Mouse (Mus musculus): ENCODE results near the gene Cdc14b. TPM values are rescaled to one million over a fixed set of nuclear protein-coding genes. Genes with fewer than 3 reads are reported as not detected.
A peak's percentile ranks its signal among the peaks of the same experiment; 100 is the strongest.

The Cdc14b gene
- total and polyA plus RNA-seq, 2 experiments from 2014 or later = 2.3 to 5.5 TPM

GRCm38 (mm10) chr13:64248775-64249524, 26.1 kb downstream of the Cdc14b start:
- Histone ChIP-seq H3K27ac (no peak overlapping the region), H3K27me3 (ENCODE audit: insufficient read depth, low read length) (no peaks in the 10 kb centered on the region), H3K9me3 (ENCODE audit: low read length) (no peaks in the 10 kb centered on the region), H3K36me3 (ENCODE audit: insufficient read depth, low read length) (no peaks in the 10 kb centered on the region), H3K4me2 (ENCODE audit: low read depth, low read length) (peak overlapping the region; percentile 87), H3K4me3 (ENCODE audit: low read length) (peak overlapping the region; percentile 43), H3K4me1 (ENCODE audit: insufficient read depth, low read length) (0 out of 2 replicates have a peak, but pooled peaks cover 3% of the 10 kb centered on the region), H3K9ac (replicated peaks; ENCODE audit: low read length) (peak overlapping the region; percentile 39)
- ATAC-seq (peak; percentile 84), DNase-seq (ENCODE audit: low spot score) (peak; percentile 75)
- WGBS = 7% methylated on average over 22 of the region's 22 CpGs
- TF ChIP-seq CTCF (IDR thresholded peaks at IDR 0.05; ENCODE audit: low read depth) = peak; percentile 91

GRCm38 (mm10) chr13:64248161-64248774, 26.8 kb downstream of the Cdc14b start:
- 0 out of 2 replicates have a peak, but pooled peaks cover 3% of the 10 kb centered on the region for H3K4me1 ChIP-seq (ENCODE audit: insufficient read depth, low read length)
- H3K9ac ChIP-seq (replicated peaks; ENCODE audit: low read length) = peak overlapping the region; percentile 39
- no peak for TF ChIP-seq CTCF (IDR thresholded peaks at IDR 0.05; ENCODE audit: low read depth)
- H3K9me3 ChIP-seq (ENCODE audit: low read length) = no peaks in the 10 kb centered on the region
- no peaks in the 10 kb centered on the region for H3K36me3 ChIP-seq (ENCODE audit: insufficient read depth, low read length)
- 2% methylated on average over 24 of the region's 24 CpGs for WGBS
- H3K27ac ChIP-seq = no peak overlapping the region
- no peaks in the 10 kb centered on the region for H3K27me3 ChIP-seq (ENCODE audit: insufficient read depth, low read length)
- peak overlapping the region; percentile 87 for H3K4me2 ChIP-seq (ENCODE audit: low read depth, low read length)
- ATAC-seq (peak; percentile 76), DNase-seq (ENCODE audit: low spot score) (peak; percentile 16)
- peak overlapping the region; percentile 43 for H3K4me3 ChIP-seq (ENCODE audit: low read length)

GRCm38 (mm10) chr13:64246106-64246505, 29.0 kb downstream of the Cdc14b start:
- no peak overlapping the region for H3K27ac ChIP-seq
- ATAC-seq = no peak
- no peak for DNase-seq (ENCODE audit: low spot score)
- H3K36me3 ChIP-seq (ENCODE audit: insufficient read depth, low read length) = no peaks in the 10 kb centered on the region
- WGBS = 89% methylated on average over 12 of the region's 12 CpGs
- H3K27me3 ChIP-seq (ENCODE audit: insufficient read depth, low read length) = no peaks in the 10 kb centered on the region
- TF ChIP-seq CTCF (IDR thresholded peaks at IDR 0.05; ENCODE audit: low read depth) = no peak
- H3K4me3 ChIP-seq (ENCODE audit: low read length) = no peak overlapping the region
- no peak overlapping the region for H3K4me2 ChIP-seq (ENCODE audit: low read depth, low read length)
- no peak overlapping the region for H3K9ac ChIP-seq (replicated peaks; ENCODE audit: low read length)
- no peaks in the 10 kb centered on the region for H3K9me3 ChIP-seq (ENCODE audit: low read length)
- 0 out of 2 replicates have a peak, but pooled peaks cover 3% of the 10 kb centered on the region for H3K4me1 ChIP-seq (ENCODE audit: insufficient read depth, low read length)

- Histone ChIP-seq H3K4me3 (ENCODE audit: low read length) (no peak overlapping the region), H3K9ac (replicated peaks; ENCODE audit: low read length) (no peak overlapping the region), H3K36me3 (ENCODE audit: insufficient read depth, low read length) (no peaks in the 10 kb centered on the region), H3K4me1 (ENCODE audit: insufficient read depth, low read length) (0 out of 2 replicates have a peak, but pooled peaks cover 3% of the 10 kb centered on the region), H3K4me2 (ENCODE audit: low read depth, low read length) (no peak overlapping the region), H3K9me3 (ENCODE audit: low read length) (no peaks in the 10 kb centered on the region), H3K27me3 (ENCODE audit: insufficient read depth, low read length) (no peaks in the 10 kb centered on the region), H3K27ac (no peak overlapping the region)
- WGBS = 92% methylated on average over 4 of the region's 4 CpGs
- ATAC-seq (no peak), DNase-seq (ENCODE audit: low spot score) (no peak)
- no peak for TF ChIP-seq CTCF (IDR thresholded peaks at IDR 0.05; ENCODE audit: low read depth)
Observed at GRCm38 (mm10) chr13:64244685-64245261, 30.3 kb downstream of the Cdc14b start.

GRCm38 (mm10) chr13:64242721-64243120, 32.4 kb downstream of the Cdc14b start:
- no peak overlapping the region for H3K4me3 ChIP-seq (ENCODE audit: low read length)
- H3K9ac ChIP-seq (replicated peaks; ENCODE audit: low read length) = no peak overlapping the region
- no peak overlapping the region for H3K4me2 ChIP-seq (ENCODE audit: low read depth, low read length)
- ATAC-seq (no peak), DNase-seq (ENCODE audit: low spot score) (no peak)
- no peak for TF ChIP-seq CTCF (IDR thresholded peaks at IDR 0.05; ENCODE audit: low read depth)
- H3K36me3 ChIP-seq (ENCODE audit: insufficient read depth, low read length) = no peaks in the 10 kb centered on the region
- no peak overlapping the region for H3K27ac ChIP-seq
- no peaks in the 10 kb centered on the region for H3K9me3 ChIP-seq (ENCODE audit: low read length)
- no peaks in the 10 kb centered on the region for H3K4me1 ChIP-seq (ENCODE audit: insufficient read depth, low read length)
- no peaks in the 10 kb centered on the region for H3K27me3 ChIP-seq (ENCODE audit: insufficient read depth, low read length)

GRCm38 (mm10) chr13:64240626-64241025, 34.5 kb downstream of the Cdc14b start:
- no peaks in the 10 kb centered on the region for H3K9me3 ChIP-seq (ENCODE audit: low read length)
- H3K27ac ChIP-seq = no peak overlapping the region
- H3K4me1 ChIP-seq (ENCODE audit: insufficient read depth, low read length) = no peaks in the 10 kb centered on the region
- no peak overlapping the region for H3K4me2 ChIP-seq (ENCODE audit: low read depth, low read length)
- TF ChIP-seq CTCF (IDR thresholded peaks at IDR 0.05; ENCODE audit: low read depth) = no peak
- no peaks in the 10 kb centered on the region for H3K27me3 ChIP-seq (ENCODE audit: insufficient read depth, low read length)
- WGBS = 79% methylated on average over 7 of the region's 7 CpGs
- ATAC-seq (no peak), DNase-seq (ENCODE audit: low spot score) (no peak)
- H3K9ac ChIP-seq (replicated peaks; ENCODE audit: low read length) = no peak overlapping the region
- no peaks in the 10 kb centered on the region for H3K36me3 ChIP-seq (ENCODE audit: insufficient read depth, low read length)
- no peak overlapping the region for H3K4me3 ChIP-seq (ENCODE audit: low read length)
